Mouse (Mus musculus) retina, postnatal 1 day (tissue): ENCODE data around the gene Zfp646.
"Not testable (repeated sequence)": the region's sequence is repeated elsewhere in the genome, so short reads cannot be mapped to it uniquely, and the experiment has no call there.

Experiments
- DNase-seq: peaks from one replicate; pipeline ENCODE4 v3.0.0-alpha.2; 2012

Gene Zfp646

GRCm38 (mm10) chr7:127885951-127886350 is 9.9 kb downstream of the Zfp646 start:
- DNase-seq, result no peak

- DNase-seq, result no peak
Observed at GRCm38 (mm10) chr7:127886551-127886950, 10.5 kb downstream of the Zfp646 start.

GRCm38 (mm10) chr7:127887191-127887590 is 11.2 kb downstream of the Zfp646 start:
- DNase-seq, result no peak

GRCm38 (mm10) chr7:127887781-127888180 is 11.8 kb downstream of the Zfp646 start:
- DNase-seq, result no peak

GRCm38 (mm10) chr7:127888821-127889220 is 12.8 kb downstream of the Zfp646 start:
- DNase-seq, result no peak

- no peak for DNase-seq
Observed at GRCm38 (mm10) chr7:127890798-127891197, 14.8 kb downstream of the Zfp646 start, which contains the start of gene Prss53. Gene Prss53 (minus strand): TSS chr7:127890970.

- no peak for DNase-seq
Observed at GRCm38 (mm10) chr7:127894480-127894879, 18.5 kb downstream of the Zfp646 start.

- DNase-seq, result peak; percentile 97
Observed at GRCm38 (mm10) chr7:127895442-127895841, 19.4 kb downstream of the Zfp646 start, which contains the start of the genes Gm21974 and Vkorc1. Gene Gm21974 (minus strand): TSS chr7:127895454. Gene Vkorc1 (minus strand): TSS chr7:127895617.

- DNase-seq, result not testable (repeated sequence)
Observed at GRCm38 (mm10) chr7:127895891-127896290, 19.9 kb downstream of the Zfp646 start.

GRCm38 (mm10) chr7:127896384-127896783 is 20.4 kb downstream of the Zfp646 start:
- DNase-seq, result peak; percentile 74

- no peak for DNase-seq
Observed at GRCm38 (mm10) chr7:127897542-127897941, 21.5 kb downstream of the Zfp646 start.

GRCm38 (mm10) chr7:127898179-127898956 is 22.3 kb downstream of the Zfp646 start:
- DNase-seq, result no peak

GRCm38 (mm10) chr7:127899997-127900396 is 24.0 kb downstream of the Zfp646 start:
- no peak for DNase-seq

GRCm38 (mm10) chr7:127901772-127902171 is 25.8 kb downstream of the Zfp646 start:
- no peak for DNase-seq

GRCm38 (mm10) chr7:127903971-127904796 is 28.2 kb downstream of the Zfp646 start, which contains the start of gene Bckdk:
Gene Bckdk (plus strand): TSS chr7:127904082.
- peak; percentile 86 for DNase-seq

GRCm38 (mm10) chr7:127907939-127908338 is 31.9 kb downstream of the Zfp646 start:
- DNase-seq, result no peak

GRCm38 (mm10) chr7:127908656-127909055 is 32.6 kb downstream of the Zfp646 start:
- DNase-seq, result no peak

GRCm38 (mm10) chr7:127912190-127912871 is 36.3 kb downstream of the Zfp646 start, which contains the start of gene Kat8:
Gene Kat8 (plus strand): TSS chr7:127912516.
- DNase-seq, result peak; percentile 95

GRCm38 (mm10) chr7:127912938-127913337 is 36.9 kb downstream of the Zfp646 start:
- no peak for DNase-seq

- DNase-seq, result no peak
Observed at GRCm38 (mm10) chr7:127915293-127915692, 39.3 kb downstream of the Zfp646 start.

- DNase-seq, result peak; percentile 48
Observed at GRCm38 (mm10) chr7:127918203-127918602, 42.2 kb downstream of the Zfp646 start.

GRCm38 (mm10) chr7:127919290-127919689 is 43.3 kb downstream of the Zfp646 start:
- peak; percentile 41 for DNase-seq

GRCm38 (mm10) chr7:127921516-127921915 is 45.5 kb downstream of the Zfp646 start:
- peak; percentile 42 for DNase-seq
